15 mouse cellular contexts compared by ENCODE assay signal in genomic region chr10:69640617-69641016, GRCm38 (mm10).
A peak's percentile ranks its signal among the peaks of the same experiment; 100 is the strongest.
DNase-seq lines count a peak whose midpoint lies in the region; ATAC-seq and TF ChIP-seq lines count a peak whose summit lies in the region.
"Had no signal": no experiment of that assay in that cellular context is flagged by ENCODE, and none has a peak within 500 bp of the region (broad histone marks: within the 10 kb centered on the region; RNA-seq: fewer than 3 reads in every experiment).

No protein-coding gene starts in this region.

- no peak overlapping the region for H3K27ac ChIP-seq in gastrocnemius, adult 2 months
- no peak overlapping the region for H3K27ac ChIP-seq in left cerebral cortex, adult 2 months
- no peak overlapping the region for H3K27ac ChIP-seq in stomach, postnatal 0 days (replicated peaks)
- H3K27ac ChIP-seq: embryonic facial prominence, embryonic 13.5 days; forebrain, embryonic 10.5 days; heart, embryonic 15.5 days; hindbrain, embryonic 13.5 days; neural tube, embryonic 15.5 days had no signal

- TF ChIP-seq EP300 in stomach, postnatal 0 days (optimal IDR thresholded peaks at IDR 0.05) = no peak

- ATAC-seq in stomach, postnatal 0 days (ENCODE audit: low FRiP score, low TSS enrichment) = no peak

- no peaks in the 10 kb centered on the region for H3K4me1 ChIP-seq in stomach, postnatal 0 days (replicated peaks; ENCODE audit: control insufficient read depth, insufficient read depth)

- intact Hi-C loops in gastrocnemius, adult 2 months (cut with DNase I) = no loop called here
- intact Hi-C loops in left cerebral cortex, adult 2 months (cut with DNase I) = no loop called here
- intact Hi-C loops in left cerebral cortex, postnatal 25 days (cut with DNase I) = loop anchor here (5.0 kb wide), 1 partner anchor 63 kb away; no protein-coding TSS in a partner anchor

- DNase-seq in gastrocnemius, adult 2 months = no peak
- DNase-seq in gastrocnemius, adult 8-10 months (ENCODE audit: low spot score in 2 of 2) = no peak
- DNase-seq in left cerebral cortex, adult 2 months (ENCODE audit: extremely low spot score in 1 of 2, low spot score in 2 of 2) = peak in 1 of 2 experiments; percentile 7
- no peak for DNase-seq in left cerebral cortex, postnatal 25 days (ENCODE audit: low spot score in 2 of 2)
- DNase-seq in testis, postnatal 10 days (ENCODE audit: low spot score) = peak; percentile 24
- no peak for DNase-seq in testis, postnatal 14 days (ENCODE audit: low spot score)
- DNase-seq in stomach, postnatal 0 days (ENCODE audit: low spot score) = no peak
- DNase-seq in frontal cortex, adult 2 months (ENCODE audit: extremely low spot score in 1 of 2, low spot score in 1 of 2) = no peak
- DNase-seq: cerebellum, postnatal 36 days; kidney, adult 18-20 months had no signal

- WGBS in stomach, postnatal 0 days = 75% methylated on average over 4 of the region's 4 CpGs

- H3K27me3 ChIP-seq in stomach, postnatal 0 days (ENCODE audit: control insufficient read depth, insufficient read depth, low read length) = no peaks in the 10 kb centered on the region
- H3K27me3 ChIP-seq: embryonic facial prominence, embryonic 13.5 days; heart, embryonic 15.5 days; hindbrain, embryonic 13.5 days; neural tube, embryonic 15.5 days had no signal

- no peak overlapping the region for H3K4me2 ChIP-seq in stomach, postnatal 0 days (replicated peaks; ENCODE audit: low read depth)
- H3K4me2 ChIP-seq: embryonic facial prominence, embryonic 13.5 days; heart, embryonic 15.5 days; hindbrain, embryonic 13.5 days; neural tube, embryonic 15.5 days had no signal

- peak; percentile 17; the same call in 1 of the 2 replicates for TF ChIP-seq CTCF in gastrocnemius, adult 2 months (IDR thresholded peaks at IDR 0.05)
- peak; percentile 13 for TF ChIP-seq CTCF in left cerebral cortex, adult 2 months (IDR thresholded peaks at IDR 0.05)
- peak; percentile 57 for TF ChIP-seq CTCF in stomach, postnatal 0 days (IDR thresholded peaks at IDR 0.05; ENCODE audit: low read depth)

- no peak overlapping the region for H3K4me3 ChIP-seq in gastrocnemius, adult 2 months
- H3K4me3 ChIP-seq in left cerebral cortex, adult 2 months = no peak overlapping the region
- no peak overlapping the region for H3K4me3 ChIP-seq in stomach, postnatal 0 days (ENCODE audit: low read depth, low read length)
- H3K4me3 ChIP-seq: embryonic facial prominence, embryonic 13.5 days; forebrain, embryonic 10.5 days; heart, embryonic 15.5 days; hindbrain, embryonic 13.5 days; neural tube, embryonic 15.5 days had no signal

- no peaks in the 10 kb centered on the region for H3K36me3 ChIP-seq in stomach, postnatal 0 days (ENCODE audit: control insufficient read depth, insufficient read depth, low read length)
- H3K36me3 ChIP-seq: embryonic facial prominence, embryonic 13.5 days; forebrain, embryonic 10.5 days; heart, embryonic 15.5 days; neural tube, embryonic 15.5 days had no signal

- no peak overlapping the region for H3K9ac ChIP-seq in stomach, postnatal 0 days (ENCODE audit: low read length)
- H3K9ac ChIP-seq: embryonic facial prominence, embryonic 13.5 days; heart, embryonic 15.5 days; hindbrain, embryonic 13.5 days; neural tube, embryonic 15.5 days had no signal

- H3K9me3 ChIP-seq in stomach, postnatal 0 days (ENCODE audit: control insufficient read depth, low read length) = no peaks in the 10 kb centered on the region
- H3K9me3 ChIP-seq: embryonic facial prominence, embryonic 13.5 days; forebrain, embryonic 10.5 days; heart, embryonic 15.5 days; hindbrain, embryonic 13.5 days; neural tube, embryonic 15.5 days had no signal
